ENCODE assay signal across 9 mouse cellular contexts in the genomic region with DNA sequence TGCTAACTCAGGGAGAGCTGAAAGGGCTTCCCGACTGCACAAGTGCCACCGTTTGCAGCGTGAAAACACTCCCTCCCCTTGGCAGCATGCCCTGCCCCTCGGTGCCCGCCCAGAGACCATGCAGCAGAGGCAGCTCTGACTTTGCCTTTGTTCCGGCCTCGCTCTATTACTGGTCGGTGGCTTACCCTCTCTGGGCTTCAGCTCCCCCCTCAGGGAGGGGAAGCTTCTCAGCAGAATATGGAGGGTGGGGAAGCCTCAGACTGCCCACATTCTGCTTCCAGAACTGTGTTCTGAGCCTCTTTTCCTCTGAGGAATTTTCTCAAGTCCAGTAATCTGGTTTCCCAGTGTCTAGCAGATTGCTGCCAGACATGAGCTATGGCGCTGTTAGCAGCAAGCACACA. TPM values are rescaled to one million over a fixed set of nuclear protein-coding genes. Genes with fewer than 3 reads are reported as not detected.
DNase-seq lines count a peak whose midpoint lies in the region; ATAC-seq lines count a peak whose summit lies in the region.
"Had no signal": no experiment of that assay in that cellular context is flagged by ENCODE, and none has a peak within 500 bp of the region (broad histone marks: within the 10 kb centered on the region; RNA-seq: fewer than 3 reads in every experiment).

No protein-coding gene starts in this region.

- peaks cover 50% of the 10 kb centered on the region for H3K36me3 ChIP-seq in forebrain, embryonic 15.5 days
- H3K36me3 ChIP-seq in heart, embryonic 16.5 days (ENCODE audit: control insufficient read depth, insufficient read depth) = peaks cover 15% of the 10 kb centered on the region
- H3K36me3 ChIP-seq in midbrain, embryonic 14.5 days (ENCODE audit: control insufficient read depth, insufficient read depth, low read length) = peaks cover 74% of the 10 kb centered on the region

- no peaks in the 10 kb centered on the region for H3K27me3 ChIP-seq in forebrain, embryonic 15.5 days
- no peaks in the 10 kb centered on the region for H3K27me3 ChIP-seq in heart, embryonic 16.5 days (ENCODE audit: control insufficient read depth, insufficient read depth, low read length)
- no peaks in the 10 kb centered on the region for H3K27me3 ChIP-seq in midbrain, embryonic 14.5 days (ENCODE audit: control insufficient read depth, insufficient read depth, low read length)

- peak overlapping the region; percentile 91 for H3K27ac ChIP-seq in forebrain, embryonic 15.5 days (replicated peaks)
- H3K27ac ChIP-seq in heart, embryonic 16.5 days (ENCODE audit: low read length) = peak overlapping the region; percentile 89
- peak overlapping the region; percentile 63; the same call in 1 of the 2 replicates for H3K27ac ChIP-seq in midbrain, embryonic 14.5 days (replicated peaks; ENCODE audit: low read depth, low read length)
- H3K27ac ChIP-seq: macrophage had no signal

- 23% methylated on average over 9 of the region's 9 CpGs for WGBS in forebrain, embryonic 15.5 days
- WGBS in heart, embryonic 16.5 days = 19% methylated on average over 9 of the region's 9 CpGs
- WGBS in midbrain, embryonic 14.5 days = 68% methylated on average over 9 of the region's 9 CpGs

- peak; percentile 12 to 31 for DNase-seq in cerebellum, adult 18-20 months
- no peak for DNase-seq in cerebellum, adult 8-10 months
- peak; percentile 33 for DNase-seq in NIH3T3 (ENCODE audit: low read depth)
- peak; percentile 61 for DNase-seq in kidney, postnatal 14 days
- DNase-seq in midbrain, embryonic 14.5 days = peak; percentile 59
- DNase-seq in embryo, embryonic 9.5 days (ENCODE audit: extremely low spot score) = no peak

- H3K9ac ChIP-seq in forebrain, embryonic 15.5 days (replicated peaks) = 0 out of 2 replicates have a peak overlapping the region, but pooled peaks have one; percentile 8
- peak overlapping the region; percentile 57 for H3K9ac ChIP-seq in heart, embryonic 16.5 days (ENCODE audit: low read length)
- H3K9ac ChIP-seq in midbrain, embryonic 14.5 days (replicated peaks; ENCODE audit: low read length) = no peak overlapping the region

- ATAC-seq in forebrain, embryonic 15.5 days (replicated peaks) = peak; percentile 81
- peak; percentile 73 for ATAC-seq in heart, embryonic 16.5 days (replicated peaks; ENCODE audit: extremely low read depth, insufficient read depth, low FRiP score)
- ATAC-seq in midbrain, embryonic 14.5 days (ENCODE audit: low FRiP score, low TSS enrichment) = no peak; the same call in 1 of the 2 replicates

- H3K4me1 ChIP-seq in forebrain, embryonic 15.5 days = peaks cover 34% of the 10 kb centered on the region
- peaks cover 18% of the 10 kb centered on the region for H3K4me1 ChIP-seq in heart, embryonic 16.5 days (ENCODE audit: control insufficient read depth, insufficient read depth, low read length)
- H3K4me1 ChIP-seq in midbrain, embryonic 14.5 days (ENCODE audit: control insufficient read depth, insufficient read depth, low read length) = no peaks in the 10 kb centered on the region

- H3K4me3 ChIP-seq in forebrain, embryonic 15.5 days = no peak overlapping the region
- H3K4me3 ChIP-seq in heart, embryonic 16.5 days (ENCODE audit: low read length) = no peak overlapping the region; the same call in 1 of the 2 replicates
- H3K4me3 ChIP-seq in midbrain, embryonic 14.5 days (replicated peaks; ENCODE audit: low read depth, low read length) = no peak overlapping the region

- H3K4me2 ChIP-seq in forebrain, embryonic 15.5 days (replicated peaks) = no peak overlapping the region
- H3K4me2 ChIP-seq in heart, embryonic 16.5 days (ENCODE audit: low read depth, low read length) = peak overlapping the region; percentile 51
- H3K4me2 ChIP-seq in midbrain, embryonic 14.5 days (ENCODE audit: low read length) = no peak overlapping the region

- no peaks in the 10 kb centered on the region for H3K9me3 ChIP-seq in forebrain, embryonic 15.5 days
- no peaks in the 10 kb centered on the region for H3K9me3 ChIP-seq in heart, embryonic 16.5 days (replicated peaks; ENCODE audit: control insufficient read depth, low read length)
- H3K9me3 ChIP-seq in midbrain, embryonic 14.5 days (ENCODE audit: control insufficient read depth, low read length) = no peaks in the 10 kb centered on the region

RNA-seq across cellular contexts. Expression of gene Mybphl, which starts 36.3 kb away (rescaled TPM):
- polyA plus RNA-seq in forebrain, embryonic 15.5 days (2015; fragmentation: Nextera tagmentation; extraction: Ambion mirVana) = not detected in 2 replicates
- 47.6 and 84.1 TPM in 2 replicates for polyA plus RNA-seq in heart, embryonic 16.5 days (2015; fragmentation: Nextera tagmentation; extraction: Ambion mirVana)
- not detected in 2 replicates for polyA plus RNA-seq in midbrain, embryonic 14.5 days (2014; fragmentation: Nextera tagmentation; extraction: Ambion mirVana)
- polyA plus RNA-seq: macrophage had no signal

RNA-seq across cellular contexts. Expression of gene Sort1, which starts 44.6 kb away (rescaled TPM):
- polyA plus RNA-seq in forebrain, embryonic 15.5 days (2015; fragmentation: Nextera tagmentation; extraction: Ambion mirVana) = 25.7 and 26.0 TPM in 2 replicates
- 5.4 and 10.5 TPM in 2 replicates for polyA plus RNA-seq in heart, embryonic 16.5 days (2015; fragmentation: Nextera tagmentation; extraction: Ambion mirVana)
- 23.4 and 28.6 TPM in 2 replicates for polyA plus RNA-seq in midbrain, embryonic 14.5 days (2014; fragmentation: Nextera tagmentation; extraction: Ambion mirVana)

RNA-seq across cellular contexts. Expression of gene Psrc1, which starts 55.2 kb away (rescaled TPM):
- polyA plus RNA-seq in forebrain, embryonic 15.5 days (2015; fragmentation: Nextera tagmentation; extraction: Ambion mirVana) = 35.6 and 41.5 TPM in 2 replicates
- 21.9 and 23.0 TPM in 2 replicates for polyA plus RNA-seq in heart, embryonic 16.5 days (2015; fragmentation: Nextera tagmentation; extraction: Ambion mirVana)
- polyA plus RNA-seq in midbrain, embryonic 14.5 days (2014; fragmentation: Nextera tagmentation; extraction: Ambion mirVana) = 7.4 and 12.4 TPM in 2 replicates

Comparison
In these comparisons a context has a peak if more than half of its experiments do, and no peak if none do; other contexts are left out.
1. DNase-seq: peak in cerebellum, adult 18-20 months (2 of 2), NIH3T3 (single experiment), kidney, postnatal 14 days (single experiment) and midbrain, embryonic 14.5 days (single experiment); none in cerebellum, adult 8-10 months (single experiment) and embryo, embryonic 9.5 days (single experiment).
2. RNA of gene Mybphl, which starts 36.3 kb away (polyA plus RNA-seq): 47.6 to 84.1 TPM in heart, embryonic 16.5 days; not detected in midbrain, embryonic 14.5 days and not detected in forebrain, embryonic 15.5 days; every median in the first group is over 10 times any median in the second.
3. Peak in every context shown above with its lines, with median percentiles within 50 percentile points of each other: H3K27ac ChIP-seq.